Mouse (Mus musculus) G1E (cell line): Measurements from ENCODE around the gene Lenep.

Source experiments
- CTCF ChIP-seq: IDR thresholded peaks from 2 replicates; pipeline ENCODE4 v1.5.1; 2012; ENCODE audit warnings: low read depth, low read length, inconsistent platforms, mixed read lengths
- GATA1 ChIP-seq: IDR thresholded peaks from 2 replicates; pipeline ENCODE4 v1.6.1; 2012; ENCODE audit warnings: borderline replicate concordance, low read length, inconsistent platforms, mixed read lengths
- POLR2AphosphoS5 ChIP-seq: IDR thresholded peaks from 2 replicates; pipeline ENCODE4 v1.6.1; 2012; ENCODE audit warnings: low read depth, low read length, inconsistent platforms; ENCODE audit not compliant: insufficient replicate concordance
- TAL1 ChIP-seq: conservative IDR thresholded peaks from 2 replicates; pipeline ENCODE4 v1.6.1; 2012; ENCODE audit warnings: low read depth, low read length, inconsistent platforms, mixed read lengths

DNA sequence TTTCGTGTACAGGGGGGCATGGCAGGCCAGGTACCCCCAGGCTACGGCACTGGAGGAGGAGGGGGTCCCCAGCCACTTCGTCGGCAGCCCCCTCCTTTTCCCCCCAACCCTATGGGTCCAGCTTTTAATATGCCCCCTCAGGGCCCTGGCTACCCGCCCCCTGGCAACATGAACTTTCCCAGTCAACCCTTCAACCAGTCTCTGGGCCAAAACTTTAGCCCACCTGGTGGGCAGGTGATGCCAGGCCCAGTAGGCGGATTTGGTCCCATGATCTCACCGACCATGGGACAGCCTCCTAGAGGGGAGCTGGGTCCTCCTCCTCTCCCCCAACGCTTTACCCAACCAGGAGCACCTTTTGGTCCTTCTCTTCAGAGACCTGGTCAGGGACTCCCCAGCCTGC lies 30.0 kb upstream of the Lenep start:
- TF ChIP-seq CTCF: no peak
- TF ChIP-seq POLR2AphosphoS5: no peak
- TF ChIP-seq TAL1: no peak
- TF ChIP-seq GATA1: no peak
